Mouse (Mus musculus) MEL (cell line): ENCODE data around the gene Cdx2.

Source experiments
- CTCF ChIP-seq, 3 experiments: IDR thresholded peaks in 2 of 3; conservative IDR thresholded peaks in 1 of 3; 2 replicates each; pipeline ENCODE4 v1.5.1; 2011 to 2012; ENCODE audit warnings: low read length in 3 of 3, low read depth in 2 of 3, mild to moderate bottlenecking in 2 of 3, improper control_type of control experiment in 1 of 3, inconsistent platforms in 1 of 3, mixed read lengths in 1 of 3, moderate library complexity in 1 of 3; ENCODE audit not compliant: control insufficient read depth in 1 of 3, insufficient read depth in 1 of 3, poor library complexity in 1 of 3, severe bottlenecking in 1 of 3
- EP300 ChIP-seq, 2 experiments: IDR thresholded peaks; 2 replicates each; pipeline ENCODE4 v1.6.1; 2011; ENCODE audit warnings: improper control_type of control experiment in 2 of 2, low read length in 2 of 2, low read depth in 1 of 2, mild to moderate bottlenecking in 1 of 2
- ETS1 ChIP-seq: IDR thresholded peaks from 2 replicates; pipeline ENCODE4 v1.6.1; 2012; ENCODE audit warnings: low read depth, mild to moderate bottlenecking, inconsistent platforms, low read length, improper control_type of control experiment, moderate library complexity
- GABPA ChIP-seq: IDR thresholded peaks from 2 replicates; pipeline ENCODE4 v1.6.1; 2012; ENCODE audit warnings: low read depth, mild to moderate bottlenecking, inconsistent platforms, low read length, improper control_type of control experiment, moderate library complexity
- POLR2A ChIP-seq, 2 experiments: IDR thresholded peaks; 2 replicates each; pipeline ENCODE4 v1.6.1; 2011 to 2012; ENCODE audit warnings: low read length in 2 of 2, mild to moderate bottlenecking in 2 of 2, control low read depth in 1 of 2, improper control_type of control experiment in 1 of 2, low read depth in 1 of 2, moderate library complexity in 1 of 2; ENCODE audit not compliant: control insufficient read depth in 1 of 2, insufficient read depth in 1 of 2, poor library complexity in 1 of 2
- ZNF384 ChIP-seq: IDR thresholded peaks from 2 replicates; pipeline ENCODE4 v1.6.1; 2012; ENCODE audit warnings: low read depth, mild to moderate bottlenecking, inconsistent platforms, low read length, improper control_type of control experiment

GRCm38 (mm10) chr5:147307398-147307785 lies 322 bp upstream of the Cdx2 start:
- TF ChIP-seq ZNF384 (no peak), POLR2A (IDR thresholded peaks at IDR 0.05; ENCODE audit: control insufficient read depth in 1 of 2, insufficient read depth in 1 of 2, low read depth in 1 of 2, low read length in 2 of 2, poor library complexity in 1 of 2) (no peak), CTCF (IDR thresholded peaks at IDR 0.05 in 2 of 3, conservative IDR thresholded peaks at IDR 0.05 in 1 of 3; ENCODE audit: control insufficient read depth in 1 of 3, insufficient read depth in 1 of 3, low read depth in 2 of 3, low read length in 3 of 3, poor library complexity in 1 of 3, severe bottlenecking in 1 of 3) (no peak), EP300 (IDR thresholded peaks at IDR 0.05; ENCODE audit: low read depth in 1 of 2, low read length in 2 of 2) (no peak), ETS1 (no peak), GABPA (no peak)
